Mouse (Mus musculus): ENCODE measurements around the gene Znrf2. TPM values are rescaled to one million over a fixed set of nuclear protein-coding genes. Genes with fewer than 3 reads are reported as not detected.
A peak's percentile ranks its signal among the peaks of the same experiment; 100 is the strongest.

Gene Znrf2
- polyA plus RNA-seq, 1 experiment from 2014 or later, result 2.3 TPM

- ATAC-seq (ENCODE audit: insufficient number of reproducible peaks, low FRiP score, low TSS enrichment, low read depth) (no peak), DNase-seq (ENCODE audit: low spot score) (no peak)
- no peaks in the 10 kb centered on the region for H3K36me3 ChIP-seq (ENCODE audit: control insufficient read depth, insufficient read depth, low read length)
- no peaks in the 10 kb centered on the region for H3K27me3 ChIP-seq (ENCODE audit: control insufficient read depth, insufficient read depth, low read length)
- H3K4me2 ChIP-seq (ENCODE audit: low read depth, severe bottlenecking), result no peak overlapping the region
- no peak overlapping the region for H3K27ac ChIP-seq (replicated peaks; ENCODE audit: low read depth, low read length)
- H3K4me3 ChIP-seq (ENCODE audit: low read depth, low read length), result no peak overlapping the region
- no peaks in the 10 kb centered on the region for H3K4me1 ChIP-seq (ENCODE audit: control insufficient read depth, insufficient read depth, low read length)
- no peaks in the 10 kb centered on the region for H3K9me3 ChIP-seq (ENCODE audit: control insufficient read depth, low read length)
- no peak overlapping the region for H3K9ac ChIP-seq (ENCODE audit: low read length)
- WGBS, result 88% methylated on average over 11 of the region's 11 CpGs
Measured at GRCm38 (mm10) chr6:54811546-54812250, 5.0 kb upstream of the Znrf2 start.

DNA sequence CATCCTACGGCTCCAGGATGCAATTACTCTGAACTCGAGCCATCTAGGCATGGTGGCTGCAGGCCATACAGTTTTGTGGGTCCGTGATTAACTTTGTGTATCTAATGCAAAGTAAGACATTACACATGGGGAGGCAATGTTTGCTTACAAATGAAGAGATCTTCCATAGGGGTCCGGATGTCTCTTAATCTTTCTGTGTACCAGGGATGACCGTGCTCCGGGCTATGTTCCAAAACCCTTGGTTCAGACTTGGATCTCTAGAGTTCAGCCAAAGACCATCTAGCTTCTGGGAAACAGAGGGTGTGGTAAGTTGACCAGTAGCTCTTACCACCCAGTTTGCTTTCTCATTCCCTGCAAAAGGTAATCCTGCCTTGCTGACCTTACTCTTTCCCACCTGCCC lies 4.4 kb upstream of the Znrf2 start:
- Histone ChIP-seq H3K4me3 (ENCODE audit: low read depth, low read length) (no peak overlapping the region), H3K9me3 (ENCODE audit: control insufficient read depth, low read length) (no peaks in the 10 kb centered on the region), H3K36me3 (ENCODE audit: control insufficient read depth, insufficient read depth, low read length) (no peaks in the 10 kb centered on the region), H3K4me2 (ENCODE audit: low read depth, severe bottlenecking) (no peak overlapping the region), H3K4me1 (ENCODE audit: control insufficient read depth, insufficient read depth, low read length) (no peaks in the 10 kb centered on the region), H3K27me3 (ENCODE audit: control insufficient read depth, insufficient read depth, low read length) (no peaks in the 10 kb centered on the region), H3K27ac (replicated peaks; ENCODE audit: low read depth, low read length) (no peak overlapping the region), H3K9ac (ENCODE audit: low read length) (no peak overlapping the region)
- 86% methylated on average over 6 of the region's 6 CpGs for WGBS
- DNase-seq (ENCODE audit: low spot score) (no peak), ATAC-seq (ENCODE audit: insufficient number of reproducible peaks, low FRiP score, low TSS enrichment, low read depth) (no peak)

GRCm38 (mm10) chr6:54815428-54816130 lies 1.1 kb upstream of the Znrf2 start:
- Histone ChIP-seq H3K4me2 (ENCODE audit: low read depth, severe bottlenecking) (no peak overlapping the region), H3K9ac (ENCODE audit: low read length) (no peak overlapping the region), H3K9me3 (ENCODE audit: control insufficient read depth, low read length) (no peaks in the 10 kb centered on the region), H3K4me1 (ENCODE audit: control insufficient read depth, insufficient read depth, low read length) (peaks cover 7% of the 10 kb centered on the region), H3K27me3 (ENCODE audit: control insufficient read depth, insufficient read depth, low read length) (no peaks in the 10 kb centered on the region), H3K4me3 (ENCODE audit: low read depth, low read length) (no peak overlapping the region), H3K27ac (replicated peaks; ENCODE audit: low read depth, low read length) (no peak overlapping the region), H3K36me3 (ENCODE audit: control insufficient read depth, insufficient read depth, low read length) (no peaks in the 10 kb centered on the region)
- DNase-seq (ENCODE audit: low spot score) (no peak), ATAC-seq (ENCODE audit: insufficient number of reproducible peaks, low FRiP score, low TSS enrichment, low read depth) (no peak)
- 83% methylated on average over 9 of the region's 9 CpGs for WGBS

GRCm38 (mm10) chr6:54817266-54817767 lies 601 bp downstream of the Znrf2 start:
- no peaks in the 10 kb centered on the region for H3K9me3 ChIP-seq (ENCODE audit: control insufficient read depth, low read length)
- ATAC-seq (ENCODE audit: insufficient number of reproducible peaks, low FRiP score, low TSS enrichment, low read depth), result peak; percentile 38; the same call in 1 of the 2 replicates
- peak overlapping the region; percentile 95 for H3K27ac ChIP-seq (replicated peaks; ENCODE audit: low read depth, low read length)
- under 1% methylated on average over 38 of the region's 39 CpGs for WGBS
- H3K9ac ChIP-seq (ENCODE audit: low read length), result peak overlapping the region; percentile 87
- H3K4me3 ChIP-seq (ENCODE audit: low read depth, low read length), result peak overlapping the region; percentile 70
- peak; percentile 75 for DNase-seq (ENCODE audit: low spot score)
- H3K4me1 ChIP-seq (ENCODE audit: control insufficient read depth, insufficient read depth, low read length), result peaks cover 7% of the 10 kb centered on the region
- no peaks in the 10 kb centered on the region for H3K36me3 ChIP-seq (ENCODE audit: control insufficient read depth, insufficient read depth, low read length)
- H3K4me2 ChIP-seq (ENCODE audit: low read depth, severe bottlenecking), result peak overlapping the region; percentile 34
- H3K27me3 ChIP-seq (ENCODE audit: control insufficient read depth, insufficient read depth, low read length), result no peaks in the 10 kb centered on the region

DNA sequence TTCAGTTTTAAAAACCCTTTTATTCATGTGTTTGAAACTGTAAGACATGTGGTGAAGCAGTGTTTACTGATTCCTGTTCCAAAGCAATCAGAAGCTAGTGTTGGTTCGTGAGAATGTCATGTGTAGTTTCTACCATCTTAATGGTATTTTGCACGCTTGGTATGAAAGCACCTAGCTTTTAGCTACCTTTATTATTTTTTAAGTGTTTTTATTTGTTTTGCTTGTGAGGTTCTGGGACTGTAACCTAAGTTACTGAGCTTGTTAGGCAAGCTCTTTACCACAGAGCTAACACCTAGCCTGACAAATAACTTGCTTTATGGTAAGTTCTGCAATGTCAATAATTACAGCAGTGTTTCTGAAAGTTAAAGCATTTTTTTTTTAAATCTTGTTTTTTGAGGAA lies 1.7 kb downstream of the Znrf2 start:
- H3K9me3 ChIP-seq (ENCODE audit: control insufficient read depth, low read length), result no peaks in the 10 kb centered on the region
- no peak overlapping the region for H3K9ac ChIP-seq (ENCODE audit: low read length)
- H3K27me3 ChIP-seq (ENCODE audit: control insufficient read depth, insufficient read depth, low read length), result no peaks in the 10 kb centered on the region
- ATAC-seq (ENCODE audit: insufficient number of reproducible peaks, low FRiP score, low TSS enrichment, low read depth) (no peak), DNase-seq (ENCODE audit: low spot score) (no peak)
- H3K36me3 ChIP-seq (ENCODE audit: control insufficient read depth, insufficient read depth, low read length), result no peaks in the 10 kb centered on the region
- H3K27ac ChIP-seq (replicated peaks; ENCODE audit: low read depth, low read length), result no peak overlapping the region
- peak overlapping the region; percentile 70 for H3K4me3 ChIP-seq (ENCODE audit: low read depth, low read length)
- peak overlapping the region; percentile 34 for H3K4me2 ChIP-seq (ENCODE audit: low read depth, severe bottlenecking)
- H3K4me1 ChIP-seq (ENCODE audit: control insufficient read depth, insufficient read depth, low read length), result peaks cover 7% of the 10 kb centered on the region
- WGBS, result 48% methylated on average over 2 of the region's 2 CpGs

GRCm38 (mm10) chr6:54819272-54819671 lies 2.6 kb downstream of the Znrf2 start:
- Histone ChIP-seq H3K4me3 (ENCODE audit: low read depth, low read length) (no peak overlapping the region), H3K9ac (ENCODE audit: low read length) (no peak overlapping the region), H3K27ac (replicated peaks; ENCODE audit: low read depth, low read length) (no peak overlapping the region), H3K4me1 (ENCODE audit: control insufficient read depth, insufficient read depth, low read length) (peaks cover 7% of the 10 kb centered on the region), H3K4me2 (ENCODE audit: low read depth, severe bottlenecking) (no peak overlapping the region), H3K36me3 (ENCODE audit: control insufficient read depth, insufficient read depth, low read length) (no peaks in the 10 kb centered on the region), H3K27me3 (ENCODE audit: control insufficient read depth, insufficient read depth, low read length) (no peaks in the 10 kb centered on the region), H3K9me3 (ENCODE audit: control insufficient read depth, low read length) (no peaks in the 10 kb centered on the region)
- no peak for DNase-seq (ENCODE audit: low spot score)
- no peak for ATAC-seq (ENCODE audit: insufficient number of reproducible peaks, low FRiP score, low TSS enrichment, low read depth)
- WGBS, result 37% methylated on average over 4 of the region's 4 CpGs

DNA sequence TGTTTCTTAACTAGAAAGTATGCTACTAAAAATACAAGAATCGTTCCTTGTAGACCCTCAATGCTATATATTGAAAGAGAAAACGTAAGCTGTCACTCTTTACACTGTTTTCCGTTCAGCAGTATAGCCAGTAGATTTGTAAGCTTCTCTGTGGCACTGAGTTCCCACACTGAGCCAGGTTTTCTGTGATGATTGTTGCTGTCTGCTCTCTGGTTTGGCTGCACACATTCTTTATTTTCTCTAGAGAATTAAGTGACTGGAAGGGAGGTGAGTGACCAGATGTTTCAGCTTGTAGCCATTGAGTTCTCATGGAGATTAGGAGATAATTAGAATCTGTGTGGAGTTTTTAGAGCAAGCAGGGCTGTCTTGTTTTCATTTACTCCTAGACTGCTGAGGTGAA lies 3.0 kb downstream of the Znrf2 start:
- Histone ChIP-seq H3K27me3 (ENCODE audit: control insufficient read depth, insufficient read depth, low read length) (no peaks in the 10 kb centered on the region), H3K9ac (ENCODE audit: low read length) (no peak overlapping the region), H3K4me3 (ENCODE audit: low read depth, low read length) (no peak overlapping the region), H3K4me2 (ENCODE audit: low read depth, severe bottlenecking) (no peak overlapping the region), H3K9me3 (ENCODE audit: control insufficient read depth, low read length) (no peaks in the 10 kb centered on the region), H3K36me3 (ENCODE audit: control insufficient read depth, insufficient read depth, low read length) (no peaks in the 10 kb centered on the region), H3K27ac (replicated peaks; ENCODE audit: low read depth, low read length) (no peak overlapping the region), H3K4me1 (ENCODE audit: control insufficient read depth, insufficient read depth, low read length) (peaks cover 7% of the 10 kb centered on the region)
- no peak for ATAC-seq (ENCODE audit: insufficient number of reproducible peaks, low FRiP score, low TSS enrichment, low read depth)
- DNase-seq (ENCODE audit: low spot score), result no peak
- 69% methylated on average over 3 of the region's 3 CpGs for WGBS

GRCm38 (mm10) chr6:54822348-54822747 lies 5.6 kb downstream of the Znrf2 start:
- 92% methylated on average over 4 of the region's 4 CpGs for WGBS

More at GRCm38 (mm10) chr6:54822348-54822747, 5.6 kb downstream of the Znrf2 start:
- Histone ChIP-seq H3K4me2 (ENCODE audit: low read depth, severe bottlenecking) (no peak overlapping the region), H3K4me1 (ENCODE audit: control insufficient read depth, insufficient read depth, low read length) (peaks cover 7% of the 10 kb centered on the region), H3K27ac (replicated peaks; ENCODE audit: low read depth, low read length) (no peak overlapping the region), H3K9me3 (ENCODE audit: control insufficient read depth, low read length) (no peaks in the 10 kb centered on the region), H3K27me3 (ENCODE audit: control insufficient read depth, insufficient read depth, low read length) (no peaks in the 10 kb centered on the region), H3K4me3 (ENCODE audit: low read depth, low read length) (no peak overlapping the region), H3K9ac (ENCODE audit: low read length) (no peak overlapping the region), H3K36me3 (ENCODE audit: control insufficient read depth, insufficient read depth, low read length) (no peaks in the 10 kb centered on the region)
- ATAC-seq (ENCODE audit: insufficient number of reproducible peaks, low FRiP score, low TSS enrichment, low read depth), result no peak
- DNase-seq (ENCODE audit: low spot score), result no peak

Data from limb, embryonic 11.5 days (tissue).